Mouse (Mus musculus): ENCODE results near the gene Midn. TPM values are rescaled to one million over a fixed set of nuclear protein-coding genes. Genes with fewer than 3 reads are reported as not detected.

The Midn gene
- total RNA-seq, 1 experiment from 2014 or later: 140 TPM

GRCm38 (mm10) chr10:80194441-80194840 lies 46.4 kb downstream of the Midn start:
- DNase-seq: no peak

GRCm38 (mm10) chr10:80196167-80196566 lies 48.1 kb downstream of the Midn start:
- peak; percentile 54 for DNase-seq

GRCm38 (mm10) chr10:80196778-80197581 lies 48.9 kb downstream of the Midn start:
- DNase-seq: no peak

GRCm38 (mm10) chr10:80199440-80200008 lies 51.5 kb downstream of the Midn start:
- peak; percentile 92 for DNase-seq

- DNase-seq: no peak
These were observed 52.4 kb downstream of the Midn start for GRCm38 (mm10) chr10:80200485-80200884.

GRCm38 (mm10) chr10:80204055-80204454 lies 56.0 kb downstream of the Midn start:
- no peak for DNase-seq

GRCm38 (mm10) chr10:80207201-80207600 lies 59.1 kb downstream of the Midn start:
- no peak for DNase-seq

- no peak for DNase-seq
These were observed 59.6 kb downstream of the Midn start for GRCm38 (mm10) chr10:80207676-80208075.

Other genes with a start within 250 kb of the Midn start
- gene Med16, start 239.3 kb upstream of the Midn start, total RNA-seq (2021): 32.0 and 38.4 TPM in 2 replicates
- gene Gm26602, start 237.4 kb upstream of the Midn start, total RNA-seq (2021): not detected in 2 replicates
- 0.98 and 1.5 TPM in 2 replicates for gene Kiss1r, start 231.3 kb upstream of the Midn start, total RNA-seq (2021)
- gene R3hdm4, start 227.1 kb upstream of the Midn start, total RNA-seq (2021): 75.8 and 82.8 TPM in 2 replicates
- gene Arid3a, start 221.2 kb upstream of the Midn start, total RNA-seq (2021): 5.9 and 6.9 TPM in 2 replicates
- gene Wdr18, start 188.1 kb upstream of the Midn start, total RNA-seq (2021): 30.3 and 36.6 TPM in 2 replicates
- not detected in 2 replicates for gene Grin3b, start 177.6 kb upstream of the Midn start, total RNA-seq (2021)
- gene Tmem259, start 163.9 kb upstream of the Midn start, total RNA-seq (2021): 141 and 157 TPM in 2 replicates
- 40.2 and 55.9 TPM in 2 replicates for gene Cnn2, start 159.7 kb upstream of the Midn start, total RNA-seq (2021)
- 18.7 and 20.7 TPM in 2 replicates for gene Abca7, start 151.8 kb upstream of the Midn start, total RNA-seq (2021)
- gene Arhgap45, start 131.6 kb upstream of the Midn start, total RNA-seq (2021): 6.3 and 27.9 TPM in 2 replicates
- gene Polr2e, start 108.5 kb upstream of the Midn start, total RNA-seq (2021): 98.8 and 108 TPM in 2 replicates
- gene Gpx4, start 101.1 kb upstream of the Midn start, total RNA-seq (2021): 1,329 and 1,354 TPM in 2 replicates
- gene Sbno2, start 42.7 kb upstream of the Midn start, total RNA-seq (2021): 52.8 and 52.9 TPM in 2 replicates
- 138 and 147 TPM in 2 replicates for gene Stk11, start 32.5 kb upstream of the Midn start, total RNA-seq (2021)
- 920 and 980 TPM in 2 replicates for gene Atp5d, start 9.6 kb upstream of the Midn start, total RNA-seq (2021)
- gene Cbarp, start 7.4 kb upstream of the Midn start, total RNA-seq (2021): 69.9 and 137 TPM in 2 replicates
- gene Cirbp, start 17.7 kb downstream of the Midn start, total RNA-seq (2021): 67.6 and 106 TPM in 2 replicates
- gene 1600002K03Rik, start 24.7 kb downstream of the Midn start, total RNA-seq (2021): 8.6 and 9.5 TPM in 2 replicates
- 3.1 and 3.9 TPM in 2 replicates for gene Efna2, start 31.2 kb downstream of the Midn start, total RNA-seq (2021)
- gene Mum1, start 78.2 kb downstream of the Midn start, total RNA-seq (2021): 23.8 and 29.9 TPM in 2 replicates
- gene Ndufs7, start 100.8 kb downstream of the Midn start, total RNA-seq (2021): 426 and 463 TPM in 2 replicates
- 138 and 192 TPM in 2 replicates for gene Gamt, start 112.7 kb downstream of the Midn start, total RNA-seq (2021)
- gene Dazap1, start 113.2 kb downstream of the Midn start, total RNA-seq (2021): 92.9 and 115 TPM in 2 replicates
- gene Rps15, start 144.2 kb downstream of the Midn start, total RNA-seq (2021): 1,072 and 1,285 TPM in 2 replicates
- 1.5 and 4.4 TPM in 2 replicates for gene Apc2, start 147.7 kb downstream of the Midn start, total RNA-seq (2021)
- 26.9 and 27.9 TPM in 2 replicates for gene 2310011J03Rik, start 172.3 kb downstream of the Midn start, total RNA-seq (2021)
- gene Pcsk4, start 181.2 kb downstream of the Midn start, total RNA-seq (2021): 3.9 and 4.7 TPM in 2 replicates
- gene Reep6, start 181.7 kb downstream of the Midn start, total RNA-seq (2021): 16.0 and 45.2 TPM in 2 replicates
- gene Adamtsl5, start 200.1 kb downstream of the Midn start, total RNA-seq (2021): 8.4 and 10.9 TPM in 2 replicates
- gene Plk5, start 208.2 kb downstream of the Midn start, total RNA-seq (2021): 0.30 and 0.44 TPM in 2 replicates
- gene Mex3d, start 239.4 kb downstream of the Midn start, total RNA-seq (2021): 21.8 and 22.8 TPM in 2 replicates

Measured in adrenal gland, postnatal 14 days (tissue).